Mouse (Mus musculus) adrenal gland, postnatal 25 days (tissue): Measurements from ENCODE around the gene Zeb2. TPM values are rescaled to one million over a fixed set of nuclear protein-coding genes. Genes with fewer than 3 reads are reported as not detected.

Experiments
- DNase-seq: peaks from one replicate; pipeline ENCODE4 v3.0.0; 2021; ENCODE audit warnings: mixed read lengths
- total RNA-seq: library from RNA; stranded (reverse); gene quantifications from 2 replicates; pipeline ENCODE4 v1.2.3, GENCODE M21; 2021

Zeb2 gene
- total RNA-seq, 1 experiment from 2014 or later, result 221 TPM

DNA sequence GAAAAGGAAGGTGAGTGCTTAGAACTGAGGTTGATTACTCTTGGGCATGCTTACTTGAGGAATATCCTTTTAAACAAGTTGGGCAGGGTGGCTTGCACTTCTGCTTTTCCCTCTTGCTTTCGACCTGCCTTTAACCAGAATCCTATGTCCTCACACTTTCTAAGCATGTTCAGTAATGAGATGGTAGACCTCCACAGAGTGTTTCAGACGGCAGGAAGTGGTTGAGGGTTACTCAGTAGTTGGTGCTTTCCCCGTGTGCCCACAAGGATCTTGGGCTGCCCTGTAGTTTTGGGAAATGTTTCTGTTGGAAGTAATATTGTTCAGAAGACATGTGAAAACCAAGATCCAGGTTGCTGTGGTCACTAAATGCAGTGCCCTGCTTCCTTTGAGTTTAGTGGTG is 135.5 kb downstream of the Zeb2 start:
- no peak for DNase-seq

- no peak for DNase-seq
Measured at GRCm38 (mm10) chr2:44979042-44979721, 138.0 kb downstream of the Zeb2 start.

GRCm38 (mm10) chr2:44978038-44978437 is 139.2 kb downstream of the Zeb2 start:
- DNase-seq, result no peak

DNA sequence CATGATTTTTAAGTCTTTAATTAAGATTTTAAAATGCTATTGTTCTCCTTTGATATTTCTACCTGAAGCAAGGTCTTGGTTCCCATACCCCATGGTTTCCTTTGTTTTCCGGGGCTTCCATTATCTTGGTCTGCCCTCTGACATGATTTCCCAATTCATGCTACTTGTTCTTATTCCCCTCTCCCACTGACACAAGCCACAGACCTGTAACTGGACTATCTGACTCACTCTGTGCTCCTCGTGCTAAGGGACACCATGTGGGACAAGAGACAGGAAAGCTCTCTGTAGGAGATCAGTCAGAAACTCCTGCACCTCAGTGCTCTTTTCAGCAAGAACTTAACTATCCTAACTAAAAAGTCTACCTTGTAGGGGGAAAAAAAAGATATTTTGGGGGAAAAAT is 139.6 kb downstream of the Zeb2 start:
- no peak for DNase-seq

GRCm38 (mm10) chr2:44977051-44977450 is 140.1 kb downstream of the Zeb2 start:
- DNase-seq, result no peak

DNA sequence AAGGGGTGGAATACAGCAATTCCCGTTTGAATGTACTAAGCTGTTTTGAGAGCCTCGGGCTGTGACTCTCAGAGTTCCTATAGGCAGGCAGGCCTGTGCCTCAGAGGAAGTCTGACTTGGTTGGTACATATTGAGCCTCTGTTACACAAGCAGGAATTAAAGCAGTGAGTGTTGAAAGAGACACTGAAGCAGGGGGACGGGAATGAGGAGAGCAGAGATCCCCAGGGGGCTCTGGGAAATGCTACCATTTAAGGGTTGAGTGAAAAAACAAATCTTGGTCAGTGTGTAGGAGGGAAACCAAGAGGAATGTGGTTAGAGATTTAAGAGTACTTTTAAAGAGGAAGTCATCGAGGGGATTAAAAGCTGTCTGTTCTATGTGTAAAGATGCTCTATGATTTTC is 140.7 kb downstream of the Zeb2 start:
- no peak for DNase-seq

DNA sequence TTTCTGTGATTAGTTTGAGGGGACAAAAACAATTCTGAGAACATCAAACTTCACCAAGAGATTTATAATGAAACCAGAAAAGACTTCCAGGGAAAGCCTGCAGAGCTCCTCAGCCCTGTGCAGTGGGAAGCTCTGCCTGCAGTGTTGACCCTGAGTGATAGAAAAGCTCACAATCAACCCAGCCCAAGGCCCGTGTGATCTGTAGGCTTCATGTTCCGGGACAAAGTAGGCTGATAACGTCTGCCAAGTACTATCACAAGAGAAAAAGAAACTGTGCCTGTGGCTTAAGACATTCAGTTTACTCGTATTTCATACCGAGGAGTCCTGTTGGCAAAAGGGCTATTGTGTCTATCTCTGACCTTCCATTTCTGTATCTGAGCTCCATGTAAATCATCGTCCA is 143.4 kb downstream of the Zeb2 start:
- DNase-seq, result no peak

- DNase-seq, result no peak
Measured at GRCm38 (mm10) chr2:44970087-44970646, 147.0 kb downstream of the Zeb2 start.

DNA sequence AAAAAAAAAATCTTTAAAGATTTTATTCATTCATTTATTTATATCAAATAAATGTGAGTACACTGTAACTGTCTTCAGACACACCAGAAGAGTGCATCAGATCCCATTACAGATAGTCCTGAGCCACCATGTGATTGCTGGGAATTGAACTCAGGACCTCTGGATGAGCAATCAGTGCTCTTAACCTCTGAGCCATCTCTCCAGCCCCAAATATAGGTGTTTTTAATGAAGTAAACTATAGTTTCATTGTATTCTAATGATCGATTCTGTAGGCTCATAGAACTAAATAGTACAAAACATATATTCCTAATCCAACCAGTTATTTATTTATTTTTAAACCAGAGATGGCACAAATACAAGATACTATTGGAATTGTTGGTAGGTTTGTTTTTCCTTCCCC is 147.6 kb downstream of the Zeb2 start:
- no peak for DNase-seq

DNA sequence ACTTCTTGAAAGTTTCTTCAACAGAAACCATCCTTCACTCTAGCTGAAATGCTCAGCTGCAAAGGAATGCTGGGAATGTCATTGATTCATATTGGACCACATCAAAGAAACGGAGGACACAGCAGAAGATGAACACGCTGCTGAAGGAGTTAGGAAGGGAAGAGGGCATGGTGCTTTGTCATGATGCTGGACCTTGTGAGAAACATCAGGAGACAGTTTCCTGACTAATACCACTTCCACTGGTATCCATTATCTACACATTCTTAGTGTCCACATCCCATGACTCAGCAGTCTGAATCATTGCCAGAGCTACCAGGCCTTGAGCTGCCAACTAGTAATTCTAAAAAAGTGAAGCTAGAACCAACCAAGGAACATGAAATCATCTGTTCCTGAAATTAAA is 148.0 kb downstream of the Zeb2 start:
- DNase-seq, result peak; percentile 73

DNA sequence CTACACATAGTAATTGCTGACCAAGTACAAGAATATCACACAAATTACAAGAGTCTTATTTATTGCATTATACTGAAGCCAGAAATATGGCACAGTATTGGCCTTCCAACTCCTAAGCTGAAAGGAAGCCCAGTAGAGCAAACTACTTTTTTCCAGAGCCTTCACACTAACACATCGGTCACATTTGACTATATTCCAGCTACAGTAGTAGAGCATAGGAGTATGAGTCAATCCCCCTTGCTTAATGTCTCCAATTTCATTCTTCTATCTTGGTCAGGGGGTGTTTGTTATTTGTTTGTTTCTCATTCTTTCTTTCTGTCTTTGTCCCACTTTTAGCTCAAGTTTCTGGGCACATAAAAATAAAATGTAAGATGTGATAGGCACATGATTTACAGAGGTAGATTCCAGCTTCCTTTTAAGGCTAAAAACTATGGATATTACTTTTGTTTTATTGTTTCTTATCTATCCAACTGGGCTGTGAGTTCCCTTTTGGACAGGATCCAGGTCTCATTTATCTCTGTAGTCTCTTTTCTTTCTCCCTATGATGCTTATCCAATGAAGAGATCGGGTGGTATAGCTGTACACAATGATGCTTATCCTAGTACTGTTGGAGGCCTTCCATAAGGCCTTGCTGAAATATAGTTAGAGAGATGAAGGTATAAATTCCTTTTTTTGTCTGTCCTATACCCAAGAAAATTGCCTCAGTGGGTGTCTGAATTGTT is 151.2 kb downstream of the Zeb2 start:
- no peak for DNase-seq

DNA sequence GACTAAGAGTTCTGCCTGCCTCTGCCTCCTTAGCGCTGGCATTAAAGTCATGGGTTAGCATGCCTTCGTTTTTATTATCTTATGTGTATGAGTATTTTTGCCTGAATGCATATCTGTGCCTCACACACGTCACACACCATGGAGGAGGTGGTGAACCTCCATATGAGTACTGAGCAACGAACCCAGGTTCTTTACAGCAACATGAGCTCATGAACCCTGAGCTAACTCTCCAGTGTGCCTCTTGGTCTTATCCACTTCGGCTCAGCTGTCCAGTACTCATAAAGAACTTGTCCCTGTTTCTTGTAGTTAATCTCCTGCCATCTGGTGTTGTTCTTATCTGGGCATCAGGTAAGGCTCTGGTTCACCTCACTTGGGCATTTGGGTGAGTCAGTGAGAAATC is 154.6 kb downstream of the Zeb2 start:
- no peak for DNase-seq

DNA sequence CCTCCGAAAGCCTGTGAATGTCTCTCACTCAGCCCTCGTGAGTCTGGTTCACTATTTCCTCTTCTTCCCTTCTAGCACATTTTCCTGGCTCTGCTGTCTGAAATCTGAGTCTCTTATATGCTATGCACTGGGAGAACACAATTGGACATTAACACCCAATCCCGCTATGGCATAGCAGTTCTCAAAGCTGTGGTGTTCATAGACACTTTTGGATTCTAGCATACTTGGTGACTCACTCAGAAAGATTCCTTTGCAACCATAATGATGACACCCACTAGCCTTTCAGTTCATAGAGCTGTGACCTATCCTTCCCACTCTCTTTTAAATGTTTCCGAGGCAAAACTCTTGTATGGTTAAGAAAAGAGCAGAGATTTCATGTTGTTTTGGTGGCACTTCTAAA is 156.0 kb downstream of the Zeb2 start:
- DNase-seq, result no peak

GRCm38 (mm10) chr2:44960561-44960960 is 156.6 kb downstream of the Zeb2 start:
- no peak for DNase-seq

DNA sequence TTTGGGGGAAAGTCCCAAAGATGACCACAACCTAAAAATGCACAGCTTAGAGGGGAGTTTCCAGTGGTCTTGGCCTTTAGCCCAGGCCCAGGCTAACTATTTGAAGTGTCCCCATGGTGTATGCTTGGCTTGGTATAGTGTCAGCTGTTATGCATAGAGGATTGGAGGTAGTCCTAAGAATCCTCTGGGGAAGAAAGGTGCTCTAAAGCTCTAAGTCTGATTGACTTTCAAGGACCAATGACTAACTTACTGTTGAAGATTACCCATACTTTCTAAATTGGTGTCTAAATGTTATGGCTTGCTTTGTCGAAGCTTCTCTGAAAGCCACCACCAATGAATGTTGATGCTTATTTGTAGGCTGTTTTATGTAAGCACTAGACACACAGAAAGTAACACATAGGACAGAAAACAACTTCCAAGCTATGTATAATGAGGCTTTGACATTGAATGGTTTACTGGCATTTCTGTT is 159.8 kb downstream of the Zeb2 start:
- no peak for DNase-seq

DNA sequence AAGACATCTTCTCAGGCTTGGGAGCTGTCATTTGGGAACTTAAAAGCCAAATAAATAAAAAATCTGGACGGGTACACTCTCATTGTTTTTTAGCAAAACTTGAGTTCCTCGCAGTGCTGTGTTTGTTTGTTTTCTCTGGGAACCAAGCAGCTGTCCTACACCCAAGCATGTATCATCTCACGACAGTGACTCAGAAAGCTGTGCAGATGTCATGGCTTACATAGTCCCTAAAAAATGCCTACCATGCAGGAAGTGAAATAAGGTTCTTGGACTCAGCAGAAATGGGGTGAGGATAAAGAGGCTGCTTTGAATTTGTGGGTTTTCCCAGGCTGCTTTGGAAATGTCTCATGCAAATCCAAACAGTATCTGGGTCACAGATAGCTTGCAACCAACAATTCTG is 161.0 kb downstream of the Zeb2 start:
- DNase-seq, result no peak

- no peak for DNase-seq
Measured at GRCm38 (mm10) chr2:44955506-44955905, 161.7 kb downstream of the Zeb2 start.

DNA sequence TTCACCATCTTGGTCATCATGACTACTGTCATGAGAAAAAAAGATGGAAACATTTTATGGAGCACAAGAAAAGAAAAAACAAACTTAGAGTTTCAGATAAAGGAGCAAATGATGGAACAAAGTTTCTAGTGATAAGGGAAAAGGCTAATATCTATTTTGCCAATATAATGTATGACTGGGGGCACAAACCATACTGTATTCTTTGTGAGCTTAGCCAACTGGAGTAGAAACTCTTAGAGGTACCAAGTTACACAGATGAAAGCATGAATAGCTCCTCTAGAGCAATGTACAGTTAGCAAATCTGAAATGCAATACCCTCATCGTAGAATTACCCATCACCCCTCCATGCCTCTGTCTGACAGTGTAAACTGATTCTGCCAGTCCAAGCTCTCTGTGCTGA is 163.0 kb downstream of the Zeb2 start:
- DNase-seq, result no peak

DNA sequence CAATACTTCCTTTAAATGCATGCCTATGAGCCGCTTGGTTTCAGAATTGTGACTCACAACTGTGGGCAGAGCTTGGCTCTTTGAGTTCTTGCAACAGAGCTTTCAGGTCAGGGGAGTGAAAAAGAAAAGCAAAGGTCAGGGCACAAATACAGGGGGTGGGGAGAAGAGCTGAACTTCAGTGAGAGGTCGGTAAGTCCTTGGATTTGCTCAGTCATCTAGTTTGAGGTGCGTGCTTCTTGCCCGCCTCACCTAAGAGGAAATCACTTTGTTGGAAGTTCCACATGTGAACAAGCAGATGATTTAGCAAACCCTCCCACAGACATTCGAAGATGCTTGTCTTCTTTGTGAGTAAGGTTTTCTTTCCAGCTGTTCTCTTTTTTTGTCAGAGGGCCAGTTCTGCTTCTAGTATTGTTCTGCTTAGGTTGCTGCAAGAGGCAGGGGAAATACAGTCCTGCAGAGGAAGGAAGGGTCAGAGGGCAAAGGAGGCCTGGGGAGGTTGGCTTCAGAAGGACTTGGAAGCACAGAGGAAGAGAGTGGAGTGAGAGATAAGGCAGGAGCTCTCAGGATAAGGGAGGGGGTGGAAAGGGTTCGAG is 164.3 kb downstream of the Zeb2 start:
- DNase-seq, result no peak

DNA sequence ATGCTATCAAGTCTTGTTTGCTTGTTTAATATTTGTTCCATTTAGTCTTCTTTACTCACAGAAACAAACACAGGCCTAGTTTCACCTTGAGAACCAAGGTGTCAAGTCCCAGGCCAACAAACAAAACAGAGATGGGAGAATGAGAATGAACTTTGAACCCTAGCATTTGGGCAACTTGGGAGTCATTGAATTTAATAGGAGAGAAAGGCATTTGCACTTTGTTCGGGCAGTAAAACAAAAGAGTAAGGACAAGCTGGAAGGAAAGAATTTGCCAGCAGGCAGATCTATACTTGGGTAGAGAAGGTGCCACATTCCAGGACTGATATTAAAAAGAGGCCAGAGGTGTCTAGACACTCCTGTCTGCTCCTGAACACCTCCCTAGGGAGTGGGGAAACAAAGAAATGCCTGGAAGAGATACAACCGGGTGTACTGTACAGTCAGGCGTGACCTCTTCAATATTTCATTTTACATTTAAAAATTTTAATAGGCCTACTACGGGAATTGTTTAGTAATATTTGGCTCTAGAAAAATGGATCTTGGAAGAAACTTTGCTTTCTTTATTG is 165.5 kb downstream of the Zeb2 start:
- no peak for DNase-seq

DNA sequence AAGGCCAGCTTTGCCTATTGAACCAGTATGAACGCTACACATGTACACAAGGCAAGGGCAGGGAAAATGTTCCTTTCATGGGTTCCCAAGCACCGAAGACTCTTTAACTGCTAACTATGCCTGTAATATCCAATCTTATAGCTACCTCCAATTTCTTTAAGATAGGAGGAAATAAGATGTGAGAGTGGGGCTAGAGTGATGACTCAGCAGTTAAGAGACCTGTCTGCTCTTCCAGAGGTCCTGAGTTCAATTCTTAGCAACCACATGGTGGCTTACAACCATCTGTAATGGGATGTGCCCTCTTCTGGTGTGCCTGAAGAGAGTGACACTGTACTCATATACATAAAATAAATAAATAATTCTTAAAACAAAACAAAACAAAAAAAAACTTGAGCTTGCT is 172.5 kb downstream of the Zeb2 start:
- DNase-seq, result no peak
